Mouse (Mus musculus) limb, embryonic 14.5 days (tissue): ENCODE data around the gene Trim71. TPM values are rescaled to one million over a fixed set of nuclear protein-coding genes. Genes with fewer than 3 reads are reported as not detected.

Experiments used
- ATAC-seq: fragments of 200-750 bp; cut with Nextera tagmentation; 2 replicates; pipeline ENCODE4 v1.8.0; 2017; ENCODE audit warnings: low read depth, moderate number of reproducible peaks, moderate TSS enrichment; ENCODE audit not compliant: low FRiP score
- DNase-seq: peaks from one replicate; pipeline ENCODE4 v3.0.0-alpha.2; 2015; ENCODE audit warnings: low spot score
- H3K27ac ChIP-seq: fragments of 300-500 bp; sonication (generic); replicated peaks from 2 replicates; pipeline ENCODE4 v1.5.1; 2014; ENCODE audit warnings: low read depth, mild to moderate bottlenecking, low read length, moderate library complexity, mixed read lengths
- H3K27me3 ChIP-seq: fragments of 300-500 bp; sonication (generic); 2 replicates; pipeline ENCODE4 v1.6.1; 2014; ENCODE audit warnings: low read length, mixed read lengths; ENCODE audit not compliant: control insufficient read depth, insufficient read depth
- H3K36me3 ChIP-seq: fragments of 300-500 bp; sonication (generic); 2 replicates; pipeline ENCODE4 v1.6.1; 2014; ENCODE audit warnings: mild to moderate bottlenecking, low read length, moderate library complexity, mixed read lengths; ENCODE audit not compliant: control insufficient read depth, insufficient read depth
- H3K4me1 ChIP-seq: fragments of 300-500 bp; sonication (generic); 2 replicates; pipeline ENCODE4 v1.6.1; 2014; ENCODE audit warnings: antibody characterized with exemption, low read length, mixed read lengths; ENCODE audit not compliant: control insufficient read depth, insufficient read depth
- H3K4me2 ChIP-seq: fragments of 300-500 bp; sonication (generic); replicated peaks from 2 replicates; pipeline ENCODE4 v1.6.1; 2014; ENCODE audit warnings: low read depth, mild to moderate bottlenecking, low read length, moderate library complexity; ENCODE audit not compliant: severe bottlenecking
- H3K4me3 ChIP-seq: fragments of 300-500 bp; sonication (generic); replicated peaks from 2 replicates; pipeline ENCODE4 v1.5.1; 2014; ENCODE audit warnings: low read length
- H3K9ac ChIP-seq: fragments of 300-500 bp; sonication (generic); 2 replicates; pipeline ENCODE4 v1.6.1; 2014; ENCODE audit warnings: mild to moderate bottlenecking, low read depth, low read length, moderate library complexity; ENCODE audit not compliant: severe bottlenecking
- H3K9me3 ChIP-seq: fragments of 300-500 bp; sonication (generic); 2 replicates; pipeline ENCODE4 v1.6.1; 2016; ENCODE audit warnings: low read length; ENCODE audit not compliant: control insufficient read depth
- POLR2A ChIP-seq: fragments of 200-500 bp; IDR thresholded peaks from 2 replicates; pipeline ENCODE4 v1.8.0; 2012; ENCODE audit warnings: inconsistent platforms, mild to moderate bottlenecking, moderate library complexity, borderline replicate concordance; ENCODE audit not compliant: insufficient read depth, insufficient read length; ENCODE audit errors: extremely low read depth
- WGBS: fragments of 180-500 bp; shearing (Covaris S2); extraction: QIAGEN DNeasy Blood & Tissue Kit; methylation state at CpG from one replicate; pipeline ENCODE4 v1.1.7; 2014; 5-methylcytosine and 5-hydroxymethylcytosine counted together
- polyA plus RNA-seq, 2 experiments: library from polyadenylated mRNA; depleted of rRNA in 1 of 2; stranded (reverse) in 1 of 2; unstranded in 1 of 2; fragments of >200 nt; fragmentation: Nextera tagmentation in 1 of 2; extraction: Ambion mirVana in 1 of 2; gene quantifications; 2 replicates each; pipeline versions ENCODE4 v1.2.1 to v1.2.3; 2012 to 2014

Trim71 gene
- polyA plus RNA-seq, 2 experiments, result 0.26 to 0.33 TPM

DNA sequence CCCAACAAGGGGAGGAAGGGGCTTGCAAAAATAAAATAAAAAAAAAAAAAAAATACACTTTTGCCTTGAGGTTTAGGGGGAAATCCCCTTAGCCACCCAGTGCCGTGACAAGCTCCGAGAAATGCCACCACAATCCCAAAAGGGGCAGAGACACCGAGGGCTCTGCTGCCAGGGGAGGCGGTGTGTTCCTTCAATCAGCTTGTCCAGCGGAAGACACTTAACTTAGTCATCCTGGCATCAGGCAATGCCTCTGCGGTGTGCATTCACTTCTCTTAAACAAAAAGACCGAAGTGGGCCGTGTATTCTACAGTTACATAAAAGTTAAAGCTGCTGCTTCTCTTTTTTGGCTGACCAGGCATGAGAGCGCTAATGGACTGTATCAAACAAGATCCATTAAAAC is 56.7 kb downstream of the Trim71 start:
- Histone ChIP-seq H3K4me2 (no peak overlapping the region), H3K27ac (no peak overlapping the region), H3K27me3 (no peaks in the 10 kb centered on the region), H3K9ac (no peak overlapping the region), H3K9me3 (no peaks in the 10 kb centered on the region; the same call in 1 of the 2 replicates), H3K36me3 (peaks cover under 1% of the 10 kb centered on the region; the same call in 1 of the 2 replicates), H3K4me3 (no peak overlapping the region), H3K4me1 (no peaks in the 10 kb centered on the region)
- WGBS, result 90% methylated on average over 9 of the region's 9 CpGs
- ATAC-seq, result no peak
- no peak for DNase-seq
- no peak for TF ChIP-seq POLR2A

DNA sequence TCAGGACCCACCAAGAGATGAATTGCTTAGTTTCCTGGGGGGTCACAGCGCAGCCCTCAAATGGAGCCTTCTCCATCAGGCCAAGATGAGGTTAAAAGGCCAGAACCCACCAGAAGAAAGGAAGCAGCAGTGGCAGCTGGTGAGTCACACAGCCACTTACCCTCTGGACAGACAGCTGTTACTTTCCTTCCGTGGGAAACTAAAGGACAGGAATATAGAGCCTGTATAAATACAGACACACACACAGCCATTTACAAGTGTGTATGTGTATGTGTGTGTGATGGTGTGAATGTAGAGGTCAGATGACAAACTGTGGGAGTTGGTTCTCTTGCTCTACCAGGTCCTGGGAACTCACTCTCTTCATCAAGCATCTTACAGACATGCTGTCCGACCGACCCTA is 57.6 kb downstream of the Trim71 start:
- no peak for TF ChIP-seq POLR2A
- Histone ChIP-seq H3K4me3 (no peak overlapping the region), H3K4me2 (no peak overlapping the region), H3K27ac (no peak overlapping the region), H3K36me3 (no peaks in the 10 kb centered on the region), H3K9ac (no peak overlapping the region), H3K27me3 (no peaks in the 10 kb centered on the region), H3K9me3 (no peaks in the 10 kb centered on the region), H3K4me1 (no peaks in the 10 kb centered on the region)
- DNase-seq (no peak), ATAC-seq (no peak)
- 79% methylated on average over 4 of the region's 4 CpGs for WGBS

DNA sequence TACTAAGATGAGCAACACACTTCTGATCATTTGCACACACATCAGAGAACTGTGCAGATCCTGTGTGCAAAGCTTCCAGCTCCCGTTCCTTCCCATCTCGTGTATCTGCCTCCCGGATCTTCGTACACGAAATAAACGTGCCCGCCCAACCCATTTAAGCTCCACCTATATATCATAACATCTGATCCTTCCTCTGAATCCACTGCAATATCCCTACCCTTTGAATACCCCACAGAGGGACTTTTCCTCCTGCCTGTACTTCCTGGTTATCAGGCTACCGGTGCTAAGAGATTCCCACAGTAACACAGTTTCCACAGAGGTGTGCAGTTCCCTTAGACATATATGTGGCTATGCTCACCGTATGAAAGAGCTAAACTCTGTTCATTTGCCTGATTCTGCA is 59.4 kb downstream of the Trim71 start, which contains the start of gene Ccr4:
TSS of gene Ccr4 (minus strand) at position 101 of the 400 bp plus-strand sequence.
- Histone ChIP-seq H3K4me2 (no peak within 1 kb of the TSS), H3K4me3 (no peak within 1 kb of the TSS), H3K9me3 (no peaks in the 10 kb centered on the region), H3K9ac (no peak within 1 kb of the TSS), H3K4me1 (no peaks in the 10 kb centered on the region), H3K27ac (no peak within 1 kb of the TSS), H3K27me3 (no peaks in the 10 kb centered on the region), H3K36me3 (no peaks in the 10 kb centered on the region)
- no peak for DNase-seq
- ATAC-seq, result no peak
- WGBS, result 82% methylated on average over 9 of the region's 9 CpGs
- TF ChIP-seq POLR2A, result no peak

DNA sequence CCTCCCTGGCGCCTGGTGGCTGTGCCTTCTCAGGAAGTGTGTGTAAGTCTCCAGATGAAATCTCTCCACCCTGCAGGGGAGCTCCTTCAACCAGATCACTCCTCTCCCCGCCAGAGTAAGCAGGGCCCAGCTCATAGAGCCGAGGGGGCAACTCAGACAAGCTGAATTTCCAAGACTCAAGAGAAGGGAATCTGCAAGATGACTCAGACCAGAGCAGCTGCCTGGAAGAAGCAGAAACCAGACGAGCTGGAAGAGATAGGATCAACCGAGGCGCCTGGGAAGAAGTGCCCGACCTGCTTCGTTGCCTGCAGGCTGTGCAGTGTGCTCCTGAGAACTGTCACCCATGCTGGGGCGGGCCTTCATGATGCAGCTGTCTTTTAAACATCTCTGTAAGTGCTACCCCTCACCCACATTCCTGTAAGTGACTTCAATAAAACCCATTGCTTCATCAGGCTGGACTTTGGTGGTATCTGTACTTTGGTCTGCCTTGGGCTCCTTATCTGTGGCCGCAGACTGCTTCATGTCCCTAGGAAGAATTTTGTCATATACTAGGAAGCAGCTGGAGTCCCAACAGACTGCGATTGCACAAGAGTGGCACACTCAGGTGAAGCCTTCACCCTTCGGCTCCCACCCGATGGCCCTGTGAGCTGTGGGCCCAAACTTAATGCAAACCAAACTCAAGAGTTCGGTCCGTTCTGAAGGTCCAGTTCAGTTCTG is 61.3 kb downstream of the Trim71 start:
- Histone ChIP-seq H3K4me1 (no peaks in the 10 kb centered on the region), H3K36me3 (no peaks in the 10 kb centered on the region), H3K9me3 (no peaks in the 10 kb centered on the region), H3K4me3 (no peak overlapping the region), H3K27ac (no peak overlapping the region), H3K4me2 (no peak overlapping the region), H3K9ac (no peak overlapping the region), H3K27me3 (no peaks in the 10 kb centered on the region)
- DNase-seq (peak; percentile 20), ATAC-seq (no peak)
- TF ChIP-seq POLR2A, result no peak
- 63% methylated on average over 15 of the region's 15 CpGs for WGBS

DNA sequence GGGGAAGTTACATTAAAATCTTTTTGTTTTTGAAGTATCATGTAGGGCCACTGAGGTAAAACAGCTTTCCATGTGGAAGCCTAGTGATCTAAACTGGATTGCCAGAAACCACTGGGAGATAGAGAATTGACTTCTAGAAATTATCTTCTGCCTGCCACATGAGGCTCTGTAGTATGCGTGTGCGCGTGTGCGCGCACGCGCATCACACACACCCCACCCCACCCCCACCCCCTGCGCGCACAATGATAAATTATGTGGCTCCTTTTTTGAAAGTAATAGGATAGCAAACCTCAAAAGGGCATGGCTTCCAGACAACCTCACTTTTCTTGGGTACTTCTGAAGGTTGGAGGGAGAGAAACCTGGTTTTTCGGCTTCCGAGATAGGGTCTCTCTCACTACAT is 62.3 kb downstream of the Trim71 start:
- Histone ChIP-seq H3K4me2 (no peak overlapping the region), H3K9me3 (no peaks in the 10 kb centered on the region), H3K4me1 (no peaks in the 10 kb centered on the region), H3K36me3 (no peaks in the 10 kb centered on the region), H3K4me3 (no peak overlapping the region), H3K9ac (no peak overlapping the region), H3K27me3 (no peaks in the 10 kb centered on the region), H3K27ac (no peak overlapping the region)
- TF ChIP-seq POLR2A, result no peak
- WGBS, result 90% methylated on average over 11 of the region's 11 CpGs
- DNase-seq, result no peak
- ATAC-seq, result no peak
